Mouse (Mus musculus) 3134 (cell line): ENCODE results near the gene Dlx6.

Source experiments
- DNase-seq: peaks from one replicate; pipeline ENCODE4 v3.0.0-alpha.2; 2011; ENCODE audit warnings: low spot score; ENCODE audit not compliant: insufficient read length; ENCODE audit errors: extremely low read depth

The Dlx6 gene

DNA sequence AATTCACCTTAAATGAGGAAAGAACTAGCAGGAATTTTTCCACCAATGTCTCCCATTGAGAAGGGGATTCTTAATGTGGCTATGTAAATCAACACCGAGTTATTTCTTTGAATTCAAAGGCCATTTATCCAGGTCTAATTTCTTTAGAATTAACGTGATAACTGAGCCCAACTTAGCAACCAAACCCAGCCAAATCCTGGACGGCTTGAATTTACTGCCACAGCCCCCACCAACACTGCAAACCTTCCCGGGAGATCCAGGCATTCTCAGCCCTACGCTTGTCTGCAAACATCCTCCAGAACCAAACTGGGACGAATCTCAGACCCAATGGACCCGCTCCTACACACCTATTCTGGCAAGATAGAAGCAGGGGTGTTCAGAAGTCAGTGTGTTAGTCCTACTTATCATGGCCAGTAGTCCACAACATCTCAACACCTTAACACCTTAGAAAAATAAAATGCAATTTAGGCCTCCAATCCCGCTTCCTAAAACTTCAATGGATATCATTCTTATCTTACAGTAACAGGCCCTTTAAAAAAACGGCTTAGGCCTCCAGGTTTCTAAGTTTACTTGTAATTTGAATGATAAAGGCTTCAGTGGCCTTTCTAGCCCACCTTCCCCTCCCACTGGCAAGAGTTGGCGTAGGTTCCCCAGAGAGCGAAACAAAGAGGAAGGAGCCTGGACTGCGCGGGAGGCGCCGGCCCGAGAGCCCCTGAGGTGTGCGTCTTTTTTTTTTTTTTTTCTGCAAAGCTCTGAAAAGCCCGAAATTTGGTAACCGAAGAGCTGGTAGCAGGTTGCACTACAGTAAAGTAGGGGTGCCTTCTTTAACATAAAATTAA, 3.8 kb upstream of the Dlx6 start:
- DNase-seq: no peak

- DNase-seq: no peak
Observed at GRCm38 (mm10) chr6:6859950-6860410, 3.2 kb upstream of the Dlx6 start.

- DNase-seq: no peak
Observed at GRCm38 (mm10) chr6:6860411-6861085, 2.6 kb upstream of the Dlx6 start.

GRCm38 (mm10) chr6:6861086-6861797, 1.9 kb upstream of the Dlx6 start:
- DNase-seq: no peak

- DNase-seq: no peak
Observed at GRCm38 (mm10) chr6:6861798-6862428, 1.2 kb upstream of the Dlx6 start.

GRCm38 (mm10) chr6:6862611-6863010, 523 bp upstream of the Dlx6 start:
- peak; percentile 67 for DNase-seq

DNA sequence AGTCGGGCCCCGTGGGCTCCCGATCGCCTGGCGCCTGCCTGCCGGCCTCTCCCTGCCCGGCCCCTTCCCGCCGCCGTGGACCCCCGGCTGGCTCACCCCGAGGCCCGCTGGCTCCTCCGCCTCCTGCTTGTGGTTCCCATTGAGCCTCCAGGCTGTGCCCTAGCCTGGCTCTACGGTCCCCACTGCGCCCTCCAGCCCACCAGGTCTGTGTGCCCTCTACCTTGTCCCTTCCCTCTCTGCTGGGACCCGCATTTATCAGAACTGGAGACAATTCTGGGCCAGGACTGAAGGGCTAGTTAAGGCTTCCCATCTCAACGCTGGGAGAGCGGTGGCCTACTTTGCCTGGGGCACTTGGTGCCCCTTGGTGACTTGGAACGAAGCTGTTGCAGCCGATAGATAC, 821 bp downstream of the Dlx6 start:
- DNase-seq: no peak

GRCm38 (mm10) chr6:6864441-6865440, 1.6 kb downstream of the Dlx6 start:
- DNase-seq: no peak

- DNase-seq: no peak
Observed at GRCm38 (mm10) chr6:6867031-6867430, 3.9 kb downstream of the Dlx6 start.

DNA sequence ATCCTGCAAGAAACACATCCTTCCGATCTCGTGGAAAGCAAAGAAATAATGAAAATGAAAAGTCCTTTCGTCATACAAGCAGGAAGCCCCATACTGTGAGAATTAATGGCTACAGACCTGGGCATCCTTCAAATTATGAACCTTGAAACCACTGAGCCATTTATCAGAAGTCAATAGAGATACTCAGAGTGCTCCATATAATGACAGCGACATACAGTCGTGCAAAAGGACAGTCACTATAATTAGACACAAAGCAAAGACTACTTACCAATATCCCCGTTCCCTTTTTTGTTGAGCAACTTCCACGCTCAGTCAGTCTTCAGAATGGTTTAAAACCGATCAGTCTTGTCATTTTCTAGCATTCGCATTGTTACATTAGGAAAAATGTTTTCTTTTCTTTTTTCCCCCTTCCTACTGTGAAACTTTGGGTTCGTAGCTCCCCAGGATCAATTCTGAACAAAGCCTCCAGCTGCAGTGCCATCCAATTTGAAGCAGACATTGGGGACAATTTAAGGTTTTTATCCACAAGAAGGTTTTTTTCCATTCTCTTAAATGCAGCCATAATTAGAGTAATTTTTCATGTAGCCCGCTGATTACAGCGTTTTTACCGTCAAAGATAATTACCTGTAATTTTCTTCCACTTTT, 6.0 kb downstream of the Dlx6 start:
- no peak for DNase-seq

DNA sequence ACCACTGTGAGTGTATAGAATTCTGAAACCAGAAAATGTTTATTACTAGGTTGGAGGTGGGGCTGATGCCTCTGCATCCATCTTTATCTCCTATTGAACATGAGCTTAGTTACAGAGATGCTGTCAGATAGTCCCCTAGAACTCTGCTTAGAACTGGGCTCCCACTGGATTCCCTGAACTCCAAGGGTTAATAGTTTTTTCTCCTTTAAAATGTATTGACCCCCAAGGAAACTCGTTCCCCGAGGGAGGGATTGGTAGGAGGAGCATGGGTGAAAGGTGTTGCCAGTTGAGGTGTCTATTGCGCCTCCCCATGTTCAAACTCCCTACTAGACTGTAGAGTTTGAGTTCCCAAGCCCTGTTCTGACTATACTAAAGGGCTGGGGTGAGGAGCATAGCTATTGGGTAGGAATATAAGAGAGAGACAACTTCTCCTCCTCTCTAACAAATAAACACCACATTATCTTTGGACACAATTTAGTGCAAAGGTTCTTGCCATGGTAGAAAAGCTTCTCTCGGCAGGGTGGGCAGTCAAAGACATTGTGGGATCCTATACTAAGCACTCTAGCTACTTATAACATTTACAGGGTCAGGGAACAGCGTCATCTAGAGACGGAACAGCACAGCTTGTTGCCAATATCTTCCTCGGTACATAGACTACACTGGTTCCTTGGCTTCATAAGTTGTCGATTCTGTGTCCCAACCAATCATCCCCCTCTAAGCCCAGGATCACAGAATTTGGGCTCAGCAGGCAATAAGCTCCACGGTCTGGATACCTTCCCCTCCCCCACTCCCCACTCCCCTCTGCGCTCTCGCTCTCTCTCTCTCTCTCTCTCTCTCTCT, 7.0 kb downstream of the Dlx6 start:
- no peak for DNase-seq

GRCm38 (mm10) chr6:6870876-6871420, 7.8 kb downstream of the Dlx6 start:
- DNase-seq: no peak

- no peak for DNase-seq
Observed at GRCm38 (mm10) chr6:6871692-6872091, 8.6 kb downstream of the Dlx6 start.

GRCm38 (mm10) chr6:6872873-6873272, 9.7 kb downstream of the Dlx6 start:
- DNase-seq: no peak

GRCm38 (mm10) chr6:6873476-6874072, 10.4 kb downstream of the Dlx6 start:
- no peak for DNase-seq

DNA sequence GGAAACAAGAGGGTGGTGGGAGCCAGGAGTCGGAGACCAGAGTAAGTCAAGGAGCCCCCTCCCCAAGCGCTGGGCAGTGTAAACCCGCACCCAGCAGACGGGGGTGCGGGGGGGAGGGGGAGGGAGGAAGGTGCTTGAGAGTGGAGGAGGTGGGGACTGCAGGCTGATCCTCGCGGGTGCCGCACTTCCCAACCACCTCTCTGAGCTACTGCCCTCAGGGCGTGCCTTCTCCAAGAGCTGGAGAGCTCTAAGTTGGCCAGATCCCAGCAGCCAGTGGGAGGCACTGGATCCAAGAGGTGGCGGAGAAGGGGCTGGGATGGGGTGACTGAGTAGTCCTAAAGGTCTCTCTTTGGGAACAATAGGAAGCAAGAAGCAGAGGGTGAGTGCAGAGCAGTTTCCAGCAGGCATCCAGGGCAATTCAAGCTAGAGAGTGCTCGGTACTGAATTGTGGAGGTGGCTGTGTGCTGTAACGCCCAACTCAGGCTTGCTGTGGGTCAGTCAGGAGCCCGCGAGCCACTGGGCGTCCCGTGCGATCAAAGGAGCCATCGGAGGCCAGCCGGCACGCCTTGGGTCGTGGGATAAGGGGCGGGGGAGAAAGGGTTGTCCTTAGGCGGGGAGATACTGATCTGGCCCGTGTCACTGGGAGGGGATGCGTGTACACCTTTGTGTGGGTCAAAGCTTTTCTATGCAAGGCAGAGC, 11.1 kb downstream of the Dlx6 start:
- peak; percentile 36 for DNase-seq

GRCm38 (mm10) chr6:6875136-6875535, 12.0 kb downstream of the Dlx6 start:
- DNase-seq: no peak
